Mouse (Mus musculus): ENCODE data around the gene Fbxl19. TPM values are rescaled to one million over a fixed set of nuclear protein-coding genes. Genes with fewer than 3 reads are reported as not detected.

The Fbxl19 gene
- 17.0 to 19.0 TPM (median 17.8 TPM) in 4 replicates for total RNA-seq (2023; ENCODE audit: inconsistent age)

DNA sequence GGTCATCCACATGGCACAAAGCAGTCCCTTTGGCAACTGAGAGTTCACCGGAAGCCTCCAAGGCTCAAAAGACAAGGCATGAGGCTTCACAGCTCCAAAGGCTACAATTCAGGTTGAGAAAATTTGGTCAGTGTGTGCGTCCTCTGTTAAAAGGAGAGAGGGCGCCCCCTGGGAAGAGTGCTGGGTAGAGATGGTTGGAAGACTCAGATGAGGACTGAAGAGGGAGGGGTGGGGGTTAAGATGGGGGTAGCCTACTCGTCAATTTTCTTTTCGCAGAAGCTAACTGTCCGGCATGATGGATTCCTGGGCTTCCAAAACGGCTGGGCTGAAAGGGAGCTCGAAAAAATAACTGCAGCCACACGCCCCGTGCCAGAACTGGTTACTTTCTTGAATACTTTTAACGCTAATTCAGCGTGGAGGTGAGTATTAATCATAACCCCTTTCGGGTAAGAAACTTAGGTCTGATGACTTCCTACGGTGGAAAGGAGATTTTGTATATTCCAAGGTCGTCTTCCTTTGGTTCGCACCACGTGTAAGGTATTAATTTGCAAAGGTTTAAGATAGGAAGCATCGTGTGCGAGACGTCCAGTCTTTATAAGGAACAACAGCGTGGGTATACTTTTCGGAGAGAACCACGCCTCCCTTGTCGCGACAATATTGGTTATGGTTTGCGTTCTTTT lies at the start of gene Fbxl19:
Gene Fbxl19, plus strand, starts transcription at position 178 of the 680 bp plus-strand sequence.

DNA sequence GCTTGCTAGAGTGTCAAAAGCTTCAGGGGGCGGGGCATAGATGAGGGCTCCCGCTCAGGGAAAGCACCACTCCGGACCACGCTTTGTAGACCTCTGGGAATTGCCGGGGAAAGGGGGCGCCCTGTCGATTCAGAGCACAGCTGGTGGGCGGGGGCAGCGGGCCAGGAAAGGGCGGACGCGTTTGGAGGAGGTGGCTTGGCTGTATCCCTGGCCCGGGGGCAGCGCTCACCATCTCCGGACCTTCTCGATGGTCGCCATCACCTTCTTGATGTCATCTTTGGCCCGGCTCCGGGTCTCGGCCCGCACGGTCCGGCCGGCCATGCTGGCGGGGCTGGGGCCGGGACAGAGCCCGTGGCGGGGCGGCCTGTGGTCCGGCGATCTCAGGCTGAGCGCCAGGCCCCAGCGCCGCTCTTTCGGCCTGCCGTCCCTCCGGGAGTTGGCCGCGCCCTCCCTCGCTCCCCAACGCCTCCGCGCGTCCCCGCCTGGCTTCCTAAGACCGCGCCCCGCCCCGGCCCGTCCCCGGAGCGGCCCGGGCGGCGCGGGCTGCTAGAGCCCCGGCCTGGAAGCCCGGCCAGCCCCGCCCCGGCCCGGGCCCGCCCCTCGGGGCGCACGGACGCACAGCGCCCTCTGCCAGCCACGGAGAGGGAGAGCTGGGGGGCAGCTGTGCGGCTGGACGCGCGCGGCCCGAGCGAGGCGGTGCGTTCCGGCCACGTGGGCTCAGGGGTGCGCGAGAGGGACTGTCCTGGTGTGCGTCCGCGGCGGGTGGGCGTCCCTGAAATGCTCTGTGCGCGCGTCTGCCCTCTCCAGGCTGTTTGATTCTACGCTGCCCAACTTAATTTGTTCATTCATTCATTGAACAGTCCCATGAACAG lies 35.9 kb upstream of the Fbxl19 start, which contains the start of gene Bcl7c:
Gene Bcl7c, minus strand, starts transcription at position 727 of the 872 bp plus-strand sequence.

DNA sequence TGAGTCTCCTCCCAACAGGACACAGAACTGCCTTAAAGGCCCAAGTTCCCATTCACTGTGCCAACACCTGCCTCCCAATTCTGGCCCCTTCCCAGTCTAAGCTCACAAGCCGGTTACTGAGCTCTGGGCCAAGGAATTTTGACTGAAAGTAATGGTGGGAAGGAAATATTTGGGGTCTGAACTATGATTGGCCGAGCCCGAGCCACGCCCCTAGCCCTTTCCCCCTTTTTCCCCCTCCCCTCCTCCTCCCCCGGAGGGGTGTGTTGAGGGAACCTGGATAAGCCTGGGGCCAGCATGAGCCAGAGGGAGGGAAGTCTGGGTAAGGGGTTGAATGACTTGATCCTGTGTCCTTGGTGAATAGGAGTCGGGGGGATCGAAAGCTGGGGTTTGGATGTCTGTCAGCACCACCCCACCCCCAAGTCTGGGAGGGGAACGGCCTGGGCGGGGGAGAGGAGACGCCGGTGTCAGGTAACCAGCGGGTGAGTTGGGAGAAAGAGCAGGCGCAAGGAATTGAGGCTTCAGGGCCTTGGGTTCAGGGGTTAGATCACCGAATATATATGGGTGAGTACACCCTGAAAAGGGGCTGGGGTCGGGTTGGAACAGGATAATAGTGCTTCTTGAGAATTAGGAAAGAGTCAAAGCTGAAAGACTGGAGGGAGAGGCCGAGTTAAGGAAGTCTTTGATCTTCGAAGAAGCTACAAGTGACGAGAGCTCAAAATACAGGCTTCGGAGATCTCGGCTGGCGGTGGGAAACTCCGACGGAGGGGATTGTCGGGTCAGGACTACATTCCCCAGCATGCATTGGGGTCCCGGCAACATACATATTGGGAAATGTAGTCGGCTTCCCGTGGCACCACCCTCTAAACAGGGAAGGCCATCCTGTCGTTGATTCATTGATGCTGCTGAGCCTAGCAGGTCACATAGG lies 31.6 kb upstream of the Fbxl19 start, which contains the start of gene Ctf1:
Gene Ctf1, plus strand, starts transcription at position 276 of the 925 bp plus-strand sequence.

DNA sequence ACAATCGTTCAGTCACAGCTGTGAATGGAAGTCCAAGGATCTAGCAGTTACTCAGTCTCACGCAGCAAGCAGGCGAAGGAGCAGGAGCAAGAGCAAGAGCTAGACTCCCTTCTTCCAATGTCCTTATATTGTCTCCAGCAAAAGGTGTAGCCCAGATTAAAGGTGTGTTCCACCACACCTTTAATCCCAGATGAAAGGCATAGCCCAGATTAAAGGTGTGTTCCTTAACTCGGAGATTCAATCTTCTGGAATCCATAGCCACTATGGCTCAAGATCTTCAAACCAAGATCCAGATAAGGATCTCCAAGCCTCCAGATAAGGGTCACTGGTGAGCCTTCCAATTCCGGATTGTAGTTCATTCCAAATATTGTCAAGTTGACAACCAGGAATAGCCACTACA lies 12.3 kb upstream of the Fbxl19 start, which contains the start of gene Ctf2:
Gene Ctf2, minus strand, starts transcription at position 101 of the 400 bp plus-strand sequence.

DNA sequence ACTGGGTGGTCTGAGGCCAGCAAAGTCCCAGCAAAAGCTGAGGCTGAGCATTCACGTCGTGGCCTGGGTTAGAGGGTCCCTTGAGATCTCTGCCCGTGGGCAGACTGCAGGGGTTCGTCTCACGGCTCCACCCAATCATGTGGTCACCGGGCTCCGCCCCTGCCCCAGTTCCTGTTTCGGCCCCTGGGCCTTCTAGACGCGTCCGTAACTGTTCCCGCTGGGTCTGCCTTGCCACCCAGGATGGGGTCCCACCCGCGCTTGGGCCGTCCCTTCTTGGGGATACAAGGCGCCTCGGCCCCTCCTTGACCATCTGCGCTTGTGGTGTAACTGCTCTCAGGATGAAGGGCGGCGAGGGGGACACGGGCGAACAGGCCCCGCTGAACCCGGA lies 25.3 kb downstream of the Fbxl19 start, which contains the start of gene Orai3:
Gene Orai3, plus strand, starts transcription at position 165 of the 388 bp plus-strand sequence.

DNA sequence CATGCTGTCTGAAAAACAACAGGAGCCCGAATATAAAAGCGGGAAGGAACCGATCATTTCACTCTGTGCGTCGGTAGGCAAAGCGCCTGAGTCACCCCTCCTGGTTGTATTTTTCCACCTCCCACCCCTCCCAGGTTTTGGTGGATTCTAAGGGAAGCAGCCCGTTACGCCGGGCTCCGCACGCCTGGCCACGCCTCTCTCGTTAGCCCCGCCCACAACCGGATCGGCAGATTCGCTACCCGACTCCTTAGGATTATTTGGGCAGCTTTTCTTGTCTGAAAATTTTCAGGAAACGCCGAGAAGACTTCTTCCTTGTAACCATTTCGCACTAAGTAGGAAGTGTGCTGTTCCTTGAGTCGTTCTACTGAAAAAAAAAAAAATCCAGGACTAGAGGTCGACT lies 32.1 kb downstream of the Fbxl19 start, which contains the start of gene Setd1a:
Gene Setd1a, plus strand, starts transcription at position 245 of the 400 bp plus-strand sequence.

DNA sequence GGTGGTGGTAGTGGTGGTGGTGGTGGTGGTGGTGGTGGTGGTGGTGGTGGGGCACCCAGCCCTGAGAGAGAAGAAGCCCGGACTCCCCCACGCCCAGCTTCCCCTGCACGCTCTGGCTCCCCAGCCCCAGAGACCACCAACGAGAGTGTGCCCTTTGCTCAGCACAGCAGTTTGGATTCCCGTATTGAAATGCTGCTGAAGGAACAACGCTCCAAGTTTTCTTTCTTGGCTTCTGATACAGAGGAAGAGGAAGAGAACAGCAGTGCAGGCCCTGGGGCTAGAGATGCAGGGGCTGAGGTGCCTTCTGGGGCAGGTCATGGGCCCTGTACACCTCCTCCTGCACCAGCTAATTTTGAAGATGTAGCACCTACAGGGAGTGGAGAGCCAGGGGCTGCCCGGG lies 41.0 kb downstream of the Fbxl19 start, which contains the start of gene Gm49388:
Gene Gm49388, plus strand, starts transcription at position 301 of the 400 bp plus-strand sequence.

DNA sequence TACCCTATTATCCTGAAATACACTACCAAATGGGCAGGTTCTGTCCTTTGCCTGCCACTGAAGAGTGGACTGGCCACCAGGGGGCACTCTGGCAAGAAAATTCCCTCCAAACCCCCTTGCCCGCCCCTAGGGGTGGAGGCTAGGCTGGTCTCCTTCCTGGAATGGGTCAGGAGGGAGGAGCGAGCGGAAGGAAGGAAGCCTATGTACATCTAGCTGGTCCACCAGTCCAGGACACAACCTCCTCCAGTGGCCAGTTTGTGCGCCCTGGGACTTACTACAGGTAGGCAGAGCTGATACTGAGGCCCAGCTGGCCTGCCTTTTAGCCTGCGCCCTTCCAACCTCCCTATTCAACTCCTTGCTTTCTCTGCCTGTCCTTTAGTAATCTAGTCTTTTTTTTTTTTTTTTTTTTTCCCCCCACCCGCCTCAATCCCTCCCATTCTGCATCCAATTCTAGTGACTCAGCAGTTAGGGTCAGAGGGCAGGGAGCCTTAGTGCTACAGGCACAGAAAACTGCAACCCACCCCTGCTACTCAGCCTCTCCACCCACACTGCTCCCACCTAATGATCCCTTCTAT lies 56.2 kb downstream of the Fbxl19 start, which contains the start of gene Hsd3b7:
Gene Hsd3b7, plus strand, starts transcription at position 170 of the 575 bp plus-strand sequence.

Other genes starting within 250 kb of the Fbxl19 start
- gene Srcap, start 232.6 kb upstream of the Fbxl19 start, total RNA-seq (2023; ENCODE audit: inconsistent age) = 189 to 213 TPM (median 204 TPM) in 4 replicates
- gene Gm42715, start 225.0 kb upstream of the Fbxl19 start, total RNA-seq (2023; ENCODE audit: inconsistent age) = 44.3 to 55.2 TPM (median 53.5 TPM) in 4 replicates
- 2.6 to 2.9 TPM in 2 of 4 replicates, not detected in the others for gene Tmem265, start 183.2 kb upstream of the Fbxl19 start, total RNA-seq (2023; ENCODE audit: inconsistent age)
- 122 to 139 TPM (median 127 TPM) in 4 replicates for gene Phkg2, start 171.2 kb upstream of the Fbxl19 start, total RNA-seq (2023; ENCODE audit: inconsistent age)
- 0.77 to 2.0 TPM (median 1.4 TPM) in 4 replicates for gene Ccdc189, start 155.9 kb upstream of the Fbxl19 start, total RNA-seq (2023; ENCODE audit: inconsistent age)
- gene Rnf40, start 155.8 kb upstream of the Fbxl19 start, total RNA-seq (2023; ENCODE audit: inconsistent age) = 135 to 149 TPM (median 147 TPM) in 4 replicates
- 2.8 to 6.4 TPM (median 3.5 TPM) in 4 replicates for gene Zfp629, start 128.7 kb upstream of the Fbxl19 start, total RNA-seq (2023; ENCODE audit: inconsistent age)
- 43.3 to 65.2 TPM (median 58.3 TPM) in 4 replicates for gene Bcl7c, start 35.6 kb upstream of the Fbxl19 start, total RNA-seq (2023; ENCODE audit: inconsistent age)
- gene Ctf1, start 31.8 kb upstream of the Fbxl19 start, total RNA-seq (2023; ENCODE audit: inconsistent age) = not detected in 4 replicates
- not detected in 4 replicates for gene Ctf2, start 12.4 kb upstream of the Fbxl19 start, total RNA-seq (2023; ENCODE audit: inconsistent age)
- 32.3 to 37.7 TPM (median 35.3 TPM) in 4 replicates for gene Orai3, start 25.3 kb downstream of the Fbxl19 start, total RNA-seq (2023; ENCODE audit: inconsistent age)
- 73.8 to 89.8 TPM (median 79.6 TPM) in 4 replicates for gene Setd1a, start 32.1 kb downstream of the Fbxl19 start, total RNA-seq (2023; ENCODE audit: inconsistent age)
- gene Gm49388, start 41.1 kb downstream of the Fbxl19 start, total RNA-seq (2023; ENCODE audit: inconsistent age) = 1.00 to 2.5 TPM (median 1.3 TPM) in 3 of 4 replicates, not detected in the other
- gene Hsd3b7, start 56.1 kb downstream of the Fbxl19 start, total RNA-seq (2023; ENCODE audit: inconsistent age) = 2.4 to 3.8 TPM (median 3.5 TPM) in 4 replicates
- 141 to 145 TPM (median 144 TPM) in 4 replicates for gene Stx4a, start 79.8 kb downstream of the Fbxl19 start, total RNA-seq (2023; ENCODE audit: inconsistent age)
- gene Stx1b, start 80.0 kb downstream of the Fbxl19 start, total RNA-seq (2023; ENCODE audit: inconsistent age) = not detected in 4 replicates
- 96.4 to 104 TPM (median 100 TPM) in 4 replicates for gene Zfp646, start 131.7 kb downstream of the Fbxl19 start, total RNA-seq (2023; ENCODE audit: inconsistent age)
- gene Zfp668, start 132.3 kb downstream of the Fbxl19 start, total RNA-seq (2023; ENCODE audit: inconsistent age) = 10.2 to 19.0 TPM (median 14.3 TPM) in 4 replicates
- gene Prss53, start 146.4 kb downstream of the Fbxl19 start, total RNA-seq (2023; ENCODE audit: inconsistent age) = 0.30 to 0.78 TPM (median 0.46 TPM) in 4 replicates
- gene Gm21974, start 150.9 kb downstream of the Fbxl19 start, total RNA-seq (2023; ENCODE audit: inconsistent age) = not detected in 4 replicates
- gene Vkorc1, start 151.1 kb downstream of the Fbxl19 start, total RNA-seq (2023; ENCODE audit: inconsistent age) = 13.7 to 16.1 TPM (median 14.6 TPM) in 4 replicates
- 24.4 to 36.9 TPM (median 28.0 TPM) in 4 replicates for gene Bckdk, start 159.5 kb downstream of the Fbxl19 start, total RNA-seq (2023; ENCODE audit: inconsistent age)
- gene Kat8, start 168.0 kb downstream of the Fbxl19 start, total RNA-seq (2023; ENCODE audit: inconsistent age) = 42.4 to 44.8 TPM (median 42.7 TPM) in 4 replicates
- not detected in 4 replicates for gene Prss8, start 185.6 kb downstream of the Fbxl19 start, total RNA-seq (2023; ENCODE audit: inconsistent age)
- 2.5 to 4.6 TPM (median 3.6 TPM) in 4 replicates for gene Prss36, start 202.2 kb downstream of the Fbxl19 start, total RNA-seq (2023; ENCODE audit: inconsistent age)
- gene Fus, start 222.9 kb downstream of the Fbxl19 start, total RNA-seq (2023; ENCODE audit: inconsistent age) = 714 to 860 TPM (median 834 TPM) in 4 replicates
- 25.0 to 31.2 TPM (median 27.9 TPM) in 4 replicates for gene Pycard, start 249.3 kb downstream of the Fbxl19 start, total RNA-seq (2023; ENCODE audit: inconsistent age)